Mouse (Mus musculus) embryo, embryonic 10 days (tissue): ENCODE data around the gene Tmem108.

ENCODE experiments used
- DNase-seq: peaks from one replicate; pipeline ENCODE4 v3.0.0-alpha.2; 2015; ENCODE audit warnings: low spot score

Tmem108 gene

DNA sequence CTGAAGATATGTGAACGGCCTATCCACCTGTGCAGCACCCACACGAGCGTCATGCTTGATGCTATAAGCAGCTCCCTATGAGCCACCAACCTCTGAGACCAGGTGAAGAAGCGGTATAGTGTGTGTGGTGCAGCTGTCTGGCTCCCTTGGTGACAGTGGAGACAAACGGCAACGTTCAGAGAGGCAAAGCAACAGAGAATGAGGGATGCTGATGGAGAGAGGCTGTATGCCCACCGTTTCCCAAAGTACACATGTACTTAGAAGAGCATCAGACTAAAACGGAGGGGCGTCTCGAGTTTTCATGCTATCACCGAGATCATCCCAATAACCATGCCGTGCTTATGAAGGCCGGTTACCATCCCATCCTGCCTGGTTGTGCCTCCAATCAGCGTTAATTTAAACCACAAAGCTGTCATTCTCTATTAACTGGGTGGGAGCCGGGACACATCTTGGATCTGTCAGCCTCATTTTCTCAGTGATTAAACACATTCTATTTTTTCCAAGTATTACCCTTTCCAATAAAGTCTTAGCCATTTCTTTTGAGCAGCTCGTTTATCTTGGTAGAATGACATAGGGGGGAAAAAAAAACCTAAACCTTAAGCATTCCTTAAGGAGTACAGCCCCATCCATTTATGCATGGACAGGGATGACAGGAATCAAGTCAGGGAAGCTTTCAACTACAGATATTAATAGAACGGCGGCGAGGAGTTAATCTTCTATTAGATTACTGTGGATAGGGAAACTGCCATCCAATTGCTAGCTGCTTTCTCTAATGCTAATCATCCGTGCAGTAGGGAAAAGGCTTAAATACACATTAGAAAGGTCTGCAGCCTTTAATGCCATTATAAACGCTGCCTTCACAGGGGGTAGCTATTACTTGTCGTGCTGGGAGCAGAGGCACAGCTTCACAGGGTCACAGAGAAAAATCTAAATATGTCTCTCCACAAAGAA is 214.7 kb downstream of the Tmem108 start:
- no peak for DNase-seq

DNA sequence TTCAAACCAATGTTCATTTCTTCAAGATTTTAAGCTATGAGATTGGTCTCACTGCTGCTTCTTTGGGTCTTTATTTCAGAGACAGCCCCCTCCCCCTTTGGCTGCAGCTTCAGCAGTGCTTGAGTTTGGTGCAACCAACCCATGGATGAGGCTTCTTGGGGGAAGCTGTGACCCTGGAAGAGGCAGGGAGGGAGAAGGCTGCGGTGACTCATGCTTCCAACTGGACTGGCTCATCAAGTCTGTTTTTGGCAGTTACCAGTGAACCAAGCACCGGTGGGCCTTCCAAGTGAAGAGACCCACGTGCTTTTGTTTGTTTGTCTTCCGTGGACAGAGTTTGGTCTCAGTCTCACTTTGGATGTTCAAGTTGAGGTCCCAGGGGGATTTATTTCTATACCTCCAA is 215.9 kb downstream of the Tmem108 start:
- no peak for DNase-seq

DNA sequence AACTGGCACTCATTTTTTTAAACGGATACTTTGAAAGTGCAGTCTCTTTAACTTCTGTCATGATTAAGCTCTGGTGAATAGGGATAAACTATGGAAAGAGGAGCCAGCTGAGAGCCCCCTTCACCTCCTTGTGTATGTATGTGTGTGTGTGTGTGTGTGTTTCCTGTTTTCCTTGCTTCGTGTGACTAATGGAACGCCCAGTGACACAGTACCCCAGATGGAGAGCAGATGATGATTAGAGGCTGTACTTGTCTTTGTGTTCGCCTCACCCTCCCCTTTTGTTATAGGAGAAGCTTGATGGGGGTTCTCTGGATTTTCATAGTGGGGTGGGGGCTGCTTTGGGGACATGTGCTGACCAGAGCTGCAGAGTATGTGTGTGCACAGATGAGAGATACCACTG is 216.4 kb downstream of the Tmem108 start:
- peak; percentile 65 for DNase-seq

DNA sequence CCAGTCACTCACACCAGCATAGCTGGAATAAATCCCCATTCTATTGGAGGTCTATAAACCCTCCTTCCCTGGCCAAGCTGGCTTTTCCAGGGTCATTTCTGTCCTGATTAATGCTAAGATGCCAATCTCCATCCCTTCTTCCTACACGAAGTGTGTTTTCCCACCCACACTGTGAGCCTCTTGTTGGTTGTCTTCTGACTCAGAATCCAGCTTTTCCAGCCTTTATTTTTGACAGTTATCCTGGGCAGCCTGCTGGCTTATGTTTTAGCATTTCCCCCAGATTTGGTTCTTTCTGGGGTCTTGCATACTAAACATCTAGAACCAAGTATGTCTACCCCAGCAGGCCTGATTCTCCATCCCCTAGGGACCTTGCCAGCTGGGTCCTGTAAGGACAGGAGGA is 217.0 kb downstream of the Tmem108 start:
- DNase-seq: no peak

DNA sequence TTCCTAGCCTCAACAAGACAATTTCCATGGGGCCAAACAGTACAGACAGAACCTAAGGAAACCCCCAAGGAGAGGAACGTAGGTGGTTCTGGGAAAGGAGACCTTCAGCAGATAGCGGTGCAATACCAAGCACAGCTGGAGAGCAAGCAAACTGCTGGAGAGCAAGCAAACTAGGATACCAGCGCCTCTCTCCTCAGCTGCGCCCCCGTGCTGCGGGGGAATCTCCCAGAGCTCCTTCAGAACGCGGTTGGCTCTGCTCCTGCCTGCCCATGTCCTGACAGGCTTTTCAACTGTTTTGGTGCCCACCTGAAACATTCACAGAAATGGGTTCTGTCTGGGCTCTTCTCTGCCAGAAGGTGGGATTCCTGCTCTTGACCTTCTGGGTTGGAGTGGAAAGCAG is 221.1 kb downstream of the Tmem108 start:
- DNase-seq: no peak

DNA sequence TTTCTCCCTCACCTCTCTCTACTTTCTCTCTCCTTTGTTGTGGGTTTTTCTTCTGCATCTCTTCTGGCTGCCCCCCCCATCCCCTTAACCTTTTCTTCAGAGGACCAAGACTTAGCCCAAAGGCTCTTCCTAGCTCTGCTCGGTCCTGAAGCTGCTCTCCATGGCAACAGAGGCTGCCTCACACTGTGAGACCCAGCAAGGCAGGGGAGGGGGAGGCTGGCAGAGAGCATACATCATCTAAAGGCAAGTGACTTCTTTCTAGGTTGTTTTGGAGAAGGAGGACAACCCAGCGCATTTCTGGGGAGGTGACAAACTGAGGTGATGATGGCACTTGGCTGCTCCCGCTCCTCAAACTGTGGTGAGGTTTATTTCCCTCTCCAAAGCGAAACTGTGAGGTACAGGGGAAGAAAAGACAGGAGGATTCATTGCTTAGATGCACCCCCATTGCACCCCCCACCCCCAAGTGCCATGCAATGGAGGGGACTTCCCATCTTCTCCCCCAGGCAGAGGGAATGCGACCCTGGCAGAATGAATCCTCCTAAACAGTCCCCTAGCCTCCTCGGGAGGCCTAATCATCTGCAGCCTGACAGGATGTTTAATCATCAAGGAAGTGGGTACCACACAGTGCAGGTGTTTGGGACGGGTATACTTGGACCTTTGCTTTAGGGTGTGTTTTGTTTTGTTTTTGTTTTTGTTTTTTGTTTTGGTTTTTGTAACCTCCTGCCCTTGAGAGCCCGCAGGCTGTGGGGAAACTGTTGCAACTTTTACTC is 223.4 kb downstream of the Tmem108 start:
- DNase-seq: no peak

DNA sequence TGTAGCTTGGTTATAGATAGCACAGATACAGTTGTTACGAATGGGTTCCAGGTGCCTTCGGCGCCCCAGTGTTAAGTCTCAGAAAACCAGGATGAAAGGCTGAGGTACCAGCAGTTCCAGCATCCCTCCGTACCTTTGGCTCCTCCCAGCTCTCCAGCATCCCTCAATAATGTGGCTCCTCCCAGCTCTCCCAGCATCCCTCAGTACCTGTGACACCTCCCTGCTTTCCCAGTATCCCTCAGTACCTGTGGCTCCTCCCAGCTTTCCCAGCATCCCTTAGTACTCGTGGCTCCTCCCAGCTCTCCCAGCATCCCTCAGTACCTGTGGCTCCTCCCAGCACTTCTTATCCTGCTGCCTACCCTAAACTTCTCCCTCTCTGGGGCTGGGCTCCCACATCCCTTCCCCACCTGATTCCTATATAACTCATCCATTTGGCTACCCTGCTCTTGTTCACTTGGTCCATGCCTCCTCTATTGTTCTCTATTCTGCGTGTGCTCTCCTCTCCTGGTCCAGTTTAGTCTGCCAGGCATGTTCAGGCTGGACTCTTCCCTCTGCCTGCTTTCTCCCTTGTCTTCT is 225.5 kb downstream of the Tmem108 start:
- DNase-seq: no peak

DNA sequence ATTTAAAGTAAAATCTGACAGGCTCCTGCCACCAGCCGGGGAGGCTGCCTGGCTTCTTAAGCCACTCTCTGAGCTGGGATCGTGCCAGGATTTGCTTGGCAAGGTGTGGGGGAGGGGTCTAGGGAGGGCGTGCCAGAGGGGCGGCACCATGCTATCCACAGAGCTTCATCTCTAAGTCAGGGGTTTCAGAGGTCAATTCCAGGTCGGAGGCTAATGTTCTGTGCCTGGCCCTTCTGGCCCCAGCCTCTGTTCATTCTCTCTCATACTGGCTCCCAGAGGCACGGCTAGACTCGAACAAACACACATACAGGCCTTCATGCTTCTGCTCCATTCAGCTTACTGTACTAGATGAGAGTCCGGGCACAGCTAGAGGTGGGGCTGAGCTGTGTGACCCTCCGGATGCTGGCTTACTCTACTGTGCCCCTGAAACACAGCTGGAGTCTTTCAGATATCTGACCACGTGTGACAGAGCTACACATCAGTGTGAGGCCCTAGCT is 236.5 kb downstream of the Tmem108 start:
- DNase-seq: peak; percentile 82

DNA sequence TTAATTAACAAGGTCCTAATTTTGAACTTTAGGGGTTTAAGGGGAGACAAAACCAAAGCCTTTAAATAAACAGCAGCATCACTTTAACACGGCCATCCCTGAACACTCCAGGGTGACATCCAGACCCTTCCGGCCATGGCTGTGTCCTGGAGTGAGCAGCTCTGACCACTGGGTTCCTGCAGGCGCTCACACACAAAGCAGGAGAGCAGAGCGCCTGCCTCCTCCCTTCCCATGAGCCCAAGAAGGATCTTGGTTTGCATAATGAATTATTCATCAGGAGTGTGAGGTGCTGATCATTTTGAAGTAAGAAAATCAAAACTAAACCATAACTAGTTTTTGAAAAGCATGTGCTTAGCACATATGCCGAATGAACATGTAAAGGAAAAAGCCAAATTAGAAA is 237.0 kb downstream of the Tmem108 start:
- DNase-seq: peak; percentile 76

DNA sequence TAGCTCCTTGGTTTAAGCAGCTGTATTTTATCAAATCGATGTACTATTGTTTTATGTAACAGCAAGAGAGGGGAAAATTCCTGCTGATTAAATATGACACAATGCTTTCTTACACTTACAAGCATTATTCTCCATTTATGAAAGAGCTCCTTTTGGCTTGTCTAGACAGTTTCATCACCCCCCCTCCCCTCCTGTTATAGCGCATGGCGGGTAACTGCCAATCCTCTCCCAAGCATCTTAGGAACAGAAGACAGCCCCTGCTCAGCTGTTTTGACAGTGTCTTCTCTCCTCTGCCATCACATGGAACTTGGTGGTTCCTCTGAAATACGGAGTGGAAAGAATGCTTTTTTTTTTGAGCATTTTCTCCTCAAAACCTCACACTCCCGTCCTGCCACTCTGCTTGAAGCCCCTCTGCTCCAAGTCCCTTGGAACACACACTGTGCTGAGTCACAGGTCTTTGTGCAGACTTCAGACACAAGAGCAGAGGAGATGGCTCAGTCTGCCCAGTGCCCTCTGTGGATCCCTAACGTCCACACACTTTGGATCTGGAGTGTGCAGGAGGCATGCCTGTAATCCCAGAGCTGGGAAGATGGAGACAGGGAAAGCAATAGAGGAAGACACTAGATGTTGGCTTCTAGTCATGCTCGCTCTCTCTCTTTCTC is 237.8 kb downstream of the Tmem108 start:
- DNase-seq: no peak

DNA sequence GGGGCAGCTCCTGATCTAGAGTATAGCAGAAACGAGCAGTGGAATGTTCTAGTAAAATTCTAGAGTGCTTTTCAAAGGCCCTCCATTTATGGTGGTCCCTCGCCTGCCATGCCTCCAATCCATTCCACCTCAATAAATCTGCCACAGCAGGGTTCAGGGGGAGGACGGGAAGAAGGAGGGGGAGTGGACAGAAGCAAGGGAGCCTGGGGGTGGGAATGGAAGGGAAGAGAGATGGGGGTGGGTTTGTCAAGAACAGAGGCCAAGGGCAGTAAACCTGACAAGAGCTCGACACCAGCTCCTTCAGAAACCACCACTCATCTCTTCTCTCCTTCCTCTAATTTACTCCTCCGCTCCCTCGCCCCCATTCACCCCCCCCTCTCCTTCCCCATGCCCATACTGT is 238.6 kb downstream of the Tmem108 start:
- no peak for DNase-seq

DNA sequence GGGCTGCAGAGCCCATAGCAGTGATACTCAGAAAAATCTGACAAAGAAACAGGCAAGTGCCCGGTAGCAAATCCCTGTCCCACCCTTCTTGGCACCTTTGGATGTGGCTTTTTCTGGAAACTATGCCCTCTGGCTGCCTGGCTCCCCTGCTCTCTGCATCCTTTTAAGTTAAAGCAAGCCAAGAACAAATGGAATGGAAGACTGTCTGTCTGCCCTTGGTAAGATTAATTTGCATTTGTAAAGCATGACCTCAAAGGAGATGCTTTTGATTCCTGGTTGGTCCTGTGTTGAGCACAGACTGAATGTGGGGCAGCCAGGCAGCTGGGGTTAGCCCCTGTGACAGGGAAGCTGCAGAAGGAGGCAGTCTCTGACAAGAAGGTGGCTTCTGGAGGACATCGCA is 247.8 kb downstream of the Tmem108 start:
- DNase-seq: no peak

DNA sequence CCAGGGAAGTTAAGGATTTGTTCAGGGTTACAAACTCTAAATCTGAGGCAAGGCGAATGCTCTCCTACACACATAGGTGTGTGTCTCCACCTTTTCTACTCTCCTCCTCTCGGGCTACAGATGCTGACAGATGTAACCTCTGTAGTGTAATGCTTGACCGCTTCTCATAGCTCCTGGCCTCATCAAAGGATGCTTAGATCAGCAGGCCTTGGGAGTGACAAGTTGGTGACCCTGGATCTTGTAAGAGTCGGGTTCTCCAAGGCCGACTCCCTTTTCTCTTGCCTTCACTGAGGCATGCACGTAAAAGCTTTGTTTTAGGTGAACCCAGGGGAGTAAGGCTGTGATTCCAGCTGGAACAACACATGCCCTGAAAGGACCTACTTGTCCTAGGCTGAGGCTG is 249.4 kb downstream of the Tmem108 start:
- no peak for DNase-seq

DNA sequence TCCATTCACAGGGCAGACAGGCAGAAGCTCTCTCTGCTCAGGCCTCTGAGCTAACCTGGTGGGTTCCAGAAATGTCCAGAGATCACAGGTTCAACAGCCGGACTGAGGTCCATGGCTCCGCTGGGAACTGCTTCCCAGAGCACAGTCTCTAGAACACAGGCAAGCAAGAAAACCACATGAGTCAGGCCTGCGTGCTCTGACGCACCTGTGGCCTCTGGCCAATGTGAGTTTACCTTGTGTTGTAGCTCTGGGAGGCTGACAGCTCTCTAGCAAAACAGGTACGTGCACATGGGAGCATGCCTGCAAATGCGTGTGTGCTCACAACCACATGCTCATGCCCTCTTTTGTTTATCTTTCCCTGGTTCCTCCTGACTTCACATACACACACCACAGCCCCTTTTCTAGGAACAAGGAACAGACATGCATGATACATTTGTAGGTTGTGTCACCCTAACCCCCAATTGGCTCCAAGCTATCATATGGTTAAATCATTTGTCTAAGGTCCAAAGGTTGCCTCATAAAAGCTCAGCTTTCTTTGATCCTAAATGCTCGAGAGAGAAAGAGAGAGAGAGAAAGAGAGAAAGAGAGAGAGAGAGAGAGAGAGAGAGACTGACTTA is 254.6 kb downstream of the Tmem108 start:
- no peak for DNase-seq

DNA sequence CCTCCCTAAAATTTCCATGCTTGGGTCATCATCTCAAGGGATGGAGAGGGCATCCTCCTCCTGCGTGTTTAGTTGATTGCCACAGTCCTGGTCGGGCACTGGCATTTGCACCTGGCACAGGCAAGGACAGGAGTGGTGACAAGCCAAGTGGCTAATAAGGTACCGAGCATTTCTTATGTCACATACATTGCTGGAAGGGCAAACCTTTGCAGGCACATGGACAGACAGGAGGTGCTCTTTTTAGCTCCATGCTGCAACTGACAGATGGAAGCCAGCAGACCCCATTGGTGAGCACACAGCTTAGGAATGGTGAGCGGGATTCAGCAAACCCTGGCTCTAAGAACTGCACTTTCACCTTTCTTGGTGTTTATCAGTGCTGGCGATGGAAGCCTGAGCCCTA is 256.6 kb downstream of the Tmem108 start:
- DNase-seq: no peak

DNA sequence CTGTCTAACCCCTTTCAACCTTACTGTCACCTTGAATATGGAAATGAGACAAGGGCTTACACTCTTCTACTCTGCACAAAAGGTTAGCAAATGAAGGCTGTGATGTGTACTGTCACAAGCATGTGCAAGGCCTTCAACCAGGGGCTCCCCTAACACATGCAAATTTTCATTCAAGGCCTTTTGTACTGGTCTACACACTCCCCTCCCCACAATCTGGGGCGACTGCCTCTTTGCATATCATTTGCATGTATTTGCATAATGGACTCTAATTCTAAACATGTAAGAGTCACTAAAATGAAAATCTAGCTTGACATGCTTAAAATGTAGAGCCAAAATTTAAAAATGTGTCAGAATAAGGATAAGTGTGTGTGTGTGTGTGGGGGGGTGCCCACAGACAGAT is 257.0 kb downstream of the Tmem108 start:
- no peak for DNase-seq

DNA sequence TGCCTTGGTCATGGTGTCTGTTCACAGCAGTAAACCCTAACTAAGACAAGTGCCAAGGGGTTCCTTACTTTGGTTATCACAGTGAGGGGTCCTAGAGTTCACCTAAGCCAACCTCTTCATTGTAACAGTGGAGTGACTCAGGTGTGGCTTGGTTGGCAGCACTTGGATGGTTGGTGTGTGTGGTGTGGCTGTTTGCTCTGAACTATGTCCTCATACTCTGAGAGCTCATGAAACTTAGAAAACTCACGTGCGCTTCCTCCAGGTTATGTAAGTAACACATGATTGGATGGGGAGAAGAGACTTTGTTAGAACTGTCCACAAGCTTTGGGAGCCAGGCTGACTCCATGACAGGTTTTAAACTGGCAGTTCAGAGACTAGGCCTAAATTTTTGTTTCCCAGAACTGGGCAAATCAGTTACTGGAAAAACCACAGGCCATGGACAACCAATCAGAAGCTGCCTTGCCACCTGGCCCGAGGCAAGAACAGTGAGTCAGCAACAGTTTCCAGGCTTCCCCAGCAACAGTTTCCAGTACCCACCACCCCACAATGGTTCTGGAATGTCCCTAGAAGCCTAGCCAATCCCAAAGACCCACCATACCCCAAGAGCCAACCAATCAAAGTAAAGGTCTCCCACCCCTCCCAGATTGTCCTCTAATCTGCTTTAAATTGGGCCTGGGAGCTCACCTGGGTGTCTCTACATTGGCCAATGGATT is 257.9 kb downstream of the Tmem108 start:
- DNase-seq: no peak

DNA sequence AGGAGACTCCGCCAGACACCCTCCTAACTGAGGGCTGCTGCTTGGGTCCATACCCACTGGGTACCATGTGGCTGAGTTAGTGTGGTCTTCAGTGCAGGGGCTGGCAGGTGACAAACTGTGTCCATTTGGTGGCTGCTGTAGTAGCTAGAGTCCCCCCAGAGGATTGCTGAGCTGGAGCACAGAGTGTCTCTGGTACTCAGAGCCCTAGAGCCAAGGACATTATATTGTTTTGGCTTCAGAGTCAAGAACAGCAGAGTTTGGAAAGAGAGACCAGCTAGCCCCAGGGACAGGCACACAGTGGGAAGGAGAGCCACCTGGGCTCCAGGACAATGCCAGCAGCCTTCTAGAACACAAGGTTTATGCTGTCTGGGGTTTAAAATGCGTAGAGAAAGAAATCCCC is 259.0 kb downstream of the Tmem108 start:
- DNase-seq: no peak

DNA sequence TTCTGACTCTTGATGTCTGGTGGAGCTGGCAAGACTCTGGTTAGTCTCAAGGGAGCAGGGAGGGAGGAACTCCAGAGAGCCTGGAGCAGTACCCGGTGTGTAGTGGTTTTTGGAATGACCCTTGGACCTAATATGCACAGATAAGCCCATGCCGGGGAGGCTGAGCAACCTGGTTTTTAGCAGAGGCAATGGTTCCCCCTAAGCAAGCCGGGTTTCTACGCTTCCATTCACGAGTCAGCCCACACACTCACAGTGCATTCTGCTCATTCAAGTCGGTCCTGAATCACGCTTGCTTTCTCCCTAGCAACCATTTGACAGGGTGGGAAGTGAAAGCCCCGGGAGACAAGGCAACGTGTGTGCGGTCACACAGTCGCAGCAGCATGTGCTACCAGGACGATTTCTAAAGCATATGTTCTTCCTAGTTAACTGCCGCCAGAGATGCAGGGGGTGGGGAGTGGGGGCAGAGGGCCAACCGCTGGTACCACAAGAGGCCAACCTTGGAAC is 259.7 kb downstream of the Tmem108 start:
- peak; percentile 80 for DNase-seq

DNA sequence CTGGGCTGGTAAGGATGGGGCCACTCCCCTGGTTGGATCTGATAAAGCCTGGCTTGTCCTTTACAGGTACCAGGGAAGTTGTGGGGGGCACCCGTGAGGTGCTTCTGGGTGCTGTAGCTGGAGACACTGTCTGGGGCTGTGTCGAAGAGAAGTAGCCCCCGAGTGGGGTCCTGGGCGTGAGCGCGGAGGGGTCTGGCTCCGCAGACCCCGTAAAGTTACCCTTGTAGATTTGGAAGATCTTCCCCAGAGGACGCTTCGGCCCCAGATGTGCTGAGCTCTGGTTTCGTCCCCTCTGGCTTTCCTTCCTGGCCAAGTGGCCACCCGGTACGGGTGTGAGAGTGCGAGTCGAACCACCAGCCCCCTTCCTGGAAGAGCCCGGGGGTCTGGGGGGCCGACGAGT is 262.3 kb downstream of the Tmem108 start:
- DNase-seq: no peak

DNA sequence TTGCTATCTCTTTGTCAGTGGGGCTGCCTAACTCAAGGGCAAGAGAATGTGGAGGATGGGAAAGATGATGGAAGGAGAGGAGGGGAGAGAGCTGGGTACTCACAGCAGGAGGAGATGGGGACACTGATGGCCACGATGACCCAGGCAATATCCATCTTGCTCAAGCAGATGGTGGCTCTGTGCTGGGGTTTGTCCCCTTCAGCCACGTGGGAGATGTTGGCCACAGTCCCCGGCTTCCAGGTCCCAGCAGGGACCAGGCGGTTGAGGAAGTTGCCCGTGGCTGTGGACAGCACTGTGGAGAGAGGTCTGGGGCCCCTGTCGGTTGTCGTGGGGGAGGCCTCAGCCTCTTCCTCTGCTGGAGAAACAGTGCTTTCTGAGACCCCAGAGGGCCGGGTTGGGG is 262.9 kb downstream of the Tmem108 start:
- no peak for DNase-seq
